In the genomic region with DNA sequence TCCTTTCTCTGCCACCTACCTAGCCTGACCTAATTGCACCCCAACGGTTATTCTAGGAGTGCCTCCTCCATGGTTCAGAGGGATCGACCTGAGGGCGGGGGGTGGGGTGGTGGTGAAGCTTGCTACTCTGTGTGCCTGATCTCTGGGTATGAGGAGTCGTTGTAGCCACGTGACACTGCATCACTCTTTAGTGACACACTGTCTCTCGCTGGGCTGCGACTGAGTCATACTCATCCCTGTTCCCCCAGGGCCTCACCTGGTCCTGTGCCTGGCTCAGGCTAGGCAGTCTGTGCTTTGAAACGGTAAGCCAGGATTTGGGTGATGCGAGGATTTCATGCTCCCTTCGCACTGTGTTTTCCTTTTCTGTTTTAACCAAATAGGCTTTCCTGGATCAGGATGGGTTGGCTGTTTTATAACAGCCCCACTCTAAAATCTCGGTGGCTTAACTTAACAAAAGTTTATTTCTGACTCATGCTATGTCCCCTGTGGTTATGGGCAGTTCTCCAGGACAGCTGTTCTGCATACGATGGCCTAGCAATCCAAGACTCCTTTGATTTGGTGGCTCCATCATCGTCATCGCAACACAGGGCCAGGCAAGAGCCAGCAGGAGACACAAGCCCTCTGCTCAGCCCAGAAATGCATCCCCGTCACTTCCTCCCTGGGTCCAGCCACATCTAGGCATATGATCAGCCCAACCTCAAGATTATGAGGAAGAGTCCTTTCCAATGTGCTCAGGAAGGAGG, we compare ENCODE assay signal across 12 mouse cellular contexts. TPM values are rescaled to one million over a fixed set of nuclear protein-coding genes. Genes with fewer than 3 reads are reported as not detected.
DNase-seq lines count a peak whose midpoint lies in the region; ATAC-seq and TF ChIP-seq lines count a peak whose summit lies in the region.
"Had no signal": no experiment of that assay in that cellular context is flagged by ENCODE, and none has a peak within 500 bp of the region (broad histone marks: within the 10 kb centered on the region; RNA-seq: fewer than 3 reads in every experiment).

No protein-coding gene starts in this region.

- H3K27me3 ChIP-seq in kidney, adult 2 months (replicated peaks; ENCODE audit: control insufficient read depth, insufficient read depth, low read length), result no peaks in the 10 kb centered on the region
- H3K27me3 ChIP-seq in myocyte (ENCODE audit: control insufficient read depth, insufficient read depth, insufficient read length), result no peaks in the 10 kb centered on the region
- H3K27me3 ChIP-seq: liver, embryonic 12.5 days had no signal

- intact Hi-C loops in left cerebral cortex, postnatal 14 days (cut with DNase I), result no loop called here

- H3K79me2 ChIP-seq in myocyte (ENCODE audit: control insufficient read depth, insufficient read depth), result no peaks in the 10 kb centered on the region

- TF ChIP-seq POLR2A in kidney, adult 2 months (IDR thresholded peaks at IDR 0.05; ENCODE audit: low read depth, low read length), result no peak
- no peak for TF ChIP-seq POLR2A in myocyte (IDR thresholded peaks at IDR 0.05; ENCODE audit: insufficient read length, low read depth)

- WGBS in kidney, adult 2 months, result 72% methylated on average over 15 of the region's 15 CpGs

- peak; percentile 78 for ATAC-seq in granulocyte monocyte progenitor cell, adult 5-6 weeks (replicated peaks; ENCODE audit: poor library complexity, severe bottlenecking)
- no peak for ATAC-seq in megakaryocyte, adult 5-6 weeks (ENCODE audit: poor library complexity, severe bottlenecking)
- ATAC-seq: inflammation-experienced regulatory T-cells, adult 6 months; liver, embryonic 12.5 days; midbrain, embryonic 16.5 days had no signal

- H3ac ChIP-seq in myocyte (ENCODE audit: control insufficient read depth, insufficient read length), result no peak overlapping the region

- H3K4me3 ChIP-seq in kidney, adult 2 months (ENCODE audit: insufficient read depth, low read depth, low read length), result no peak overlapping the region
- H3K4me3 ChIP-seq in myocyte, result no peak overlapping the region
- H3K4me3 ChIP-seq: liver, embryonic 12.5 days had no signal

- TF ChIP-seq CTCF in kidney, adult 2 months (conservative IDR thresholded peaks at IDR 0.05; ENCODE audit: insufficient read depth, insufficient read length, low read depth, low read length), result no peak

- no peaks in the 10 kb centered on the region for H3K36me3 ChIP-seq in kidney, adult 2 months (ENCODE audit: control insufficient read depth, insufficient read depth, low read length)
- no peaks in the 10 kb centered on the region for H3K36me3 ChIP-seq in myocyte (ENCODE audit: control insufficient read depth, insufficient read depth)
- H3K36me3 ChIP-seq: liver, embryonic 12.5 days had no signal

- no peak overlapping the region for H3K27ac ChIP-seq in kidney, adult 2 months (ENCODE audit: insufficient read depth, low read depth, low read length)
- H3K27ac ChIP-seq: liver, embryonic 12.5 days had no signal

- H3K4me1 ChIP-seq in kidney, adult 2 months (ENCODE audit: control insufficient read depth, insufficient read depth, low read length), result no peaks in the 10 kb centered on the region
- H3K4me1 ChIP-seq: liver, embryonic 12.5 days had no signal

- peak; percentile 56 to 64 for DNase-seq in kidney, postnatal 4 days
- no peak for DNase-seq in kidney, adult 2 months
- DNase-seq in Muller cell, postnatal 12 days (ENCODE audit: inconsistent ontology term), result peak; percentile 32
- DNase-seq in layer of hippocampus, postnatal 36 days, result no peak
- no peak for DNase-seq in left cerebral cortex, postnatal 14 days (ENCODE audit: low spot score in 2 of 2)
- DNase-seq: cerebellum, postnatal 36 days had no signal

- H3K4me2 ChIP-seq in myocyte (ENCODE audit: low read depth), result peak overlapping the region; percentile 64
- H3K4me2 ChIP-seq: liver, embryonic 12.5 days had no signal

TF ChIP-seq in myocyte, 11 proteins besides CTCF, POLR2A, EP300 and RAD21:
- TF ChIP-seq MYOD1 (IDR thresholded peaks at IDR 0.05; ENCODE audit: control insufficient read depth in 1 of 3, insufficient read length in 2 of 3, low read depth in 2 of 3) (peak in 2 of 3 experiments; percentile 66 to 80), CEBPB (IDR thresholded peaks at IDR 0.05; ENCODE audit: insufficient read depth, poor library complexity, severe bottlenecking) (no peak), USF1 (IDR thresholded peaks at IDR 0.05; ENCODE audit: low read depth) (peak; percentile 77), MYOG (IDR thresholded peaks at IDR 0.05; ENCODE audit: control insufficient read depth in 1 of 3, insufficient read depth in 1 of 3, insufficient read length in 2 of 3, low read depth in 2 of 3) (peak in 1 of 3 experiments; percentile 25)

RNA-seq across cellular contexts. Expression of gene Ror1, which starts 50.3 kb away (rescaled TPM):
- 2.2 and 2.8 TPM in 2 replicates for polyA plus RNA-seq in kidney, adult 2 months (2012; rRNA removed)
- not detected in 2 replicates for total RNA-seq in granulocyte monocyte progenitor cell, adult 5-6 weeks (2014; fragmentation: Nextera tagmentation)
- total RNA-seq in granulocyte monocyte progenitor cell, adult 5-6 weeks (2017), result not detected in 2 replicates
- 0.06 TPM for polyA plus RNA-seq in myocyte (2012; fragmentation: generic; extraction: Trizol)
- total RNA-seq in layer of hippocampus, postnatal 36 days (2021), result 1 to 10 TPM; 5.3 to 5.8 TPM
- 1 to 10 TPM; 1.0 to 1.2 TPM for total RNA-seq in left cerebral cortex, postnatal 14 days (2021)
- total RNA-seq in megakaryocyte, adult 5-6 weeks (2015), result 0.07 TPM in 1 of 2 replicates, not detected in the other
- total RNA-seq in megakaryocyte, adult 5-6 weeks (2017), result 0.11 TPM in 1 of 2 replicates, not detected in the other
- polyA plus RNA-seq: inflammation-experienced regulatory T-cells, adult 6 months had no signal

Comparison
In these comparisons a context has a peak if more than half of its experiments do, and no peak if none do; other contexts are left out.
1. DNase-seq: peak in kidney, postnatal 4 days (2 of 2) and Muller cell, postnatal 12 days (single experiment); none in kidney, adult 2 months (single experiment), layer of hippocampus, postnatal 36 days (0 of 2) and left cerebral cortex, postnatal 14 days (0 of 2).